Mouse (Mus musculus) stomach, embryonic 14.5 days (tissue): ENCODE measurements around the gene Trex1. TPM values are rescaled to one million over a fixed set of nuclear protein-coding genes. Genes with fewer than 3 reads are reported as not detected.

ENCODE experiments used
- ATAC-seq: fragments of 200-750 bp; cut with Nextera tagmentation; 2 replicates; pipeline ENCODE4 v1.8.0; 2017; ENCODE audit warnings: low read depth, moderate TSS enrichment; ENCODE audit not compliant: insufficient number of reproducible peaks, insufficient read depth, low FRiP score
- H3K27ac ChIP-seq: fragments of 300-500 bp; sonication (generic); 2 replicates; pipeline ENCODE4 v1.5.1; 2014; ENCODE audit warnings: mild to moderate bottlenecking, low read length, moderate library complexity, mixed read lengths
- H3K27me3 ChIP-seq: fragments of 300-500 bp; sonication (generic); 2 replicates; pipeline ENCODE4 v1.6.1; 2014; ENCODE audit warnings: low read length, control low read depth, mixed read lengths; ENCODE audit not compliant: control insufficient read depth, insufficient read depth
- H3K36me3 ChIP-seq: fragments of 300-500 bp; sonication (generic); 2 replicates; pipeline ENCODE4 v1.6.1; 2014; ENCODE audit warnings: mild to moderate bottlenecking, control low read depth, low read length, moderate library complexity, mixed read lengths; ENCODE audit not compliant: control insufficient read depth, insufficient read depth
- H3K4me1 ChIP-seq: fragments of 300-500 bp; sonication (generic); 2 replicates; pipeline ENCODE4 v1.6.1; 2014; ENCODE audit warnings: low read length, control low read depth, mixed read lengths; ENCODE audit not compliant: control insufficient read depth, insufficient read depth
- H3K4me2 ChIP-seq: fragments of 300-500 bp; sonication (generic); replicated peaks from 2 replicates; pipeline ENCODE4 v1.6.1; 2014; ENCODE audit warnings: low read depth, low read length, control low read depth
- H3K4me3 ChIP-seq: fragments of 300-500 bp; sonication (generic); 2 replicates; pipeline ENCODE4 v1.5.1; 2014; ENCODE audit warnings: low read depth, low read length, control low read depth
- H3K9ac ChIP-seq: fragments of 300-500 bp; sonication (generic); replicated peaks from 2 replicates; pipeline ENCODE4 v1.6.1; 2014; ENCODE audit warnings: low read depth, mild to moderate bottlenecking, control low read depth, low read length, moderate library complexity, mixed read lengths
- H3K9me3 ChIP-seq: fragments of 300-500 bp; sonication (generic); 2 replicates; pipeline ENCODE4 v1.6.1; 2016; ENCODE audit warnings: low read depth, low read length, control low read depth; ENCODE audit not compliant: control insufficient read depth
- WGBS: fragments of 180-500 bp; shearing (Covaris S2); extraction: QIAGEN DNeasy Blood & Tissue Kit; methylation state at CpG from one replicate; pipeline ENCODE4 v1.1.7; 2014; 5-methylcytosine and 5-hydroxymethylcytosine counted together
- polyA plus RNA-seq: library from polyadenylated mRNA; unstranded; fragments of >200 nt; fragmentation: Nextera tagmentation; extraction: Ambion mirVana; gene quantifications from 2 replicates; pipeline ENCODE4 v1.2.1, GENCODE M21; 2014

Trex1 gene
- polyA plus RNA-seq, 1 experiment from 2014 or later: 12.2 TPM

GRCm38 (mm10) chr9:109057543-109057942 lies 2.0 kb downstream of the Trex1 start:
- 94% methylated on average over 5 of the region's 5 CpGs for WGBS
- no peaks in the 10 kb centered on the region for H3K27me3 ChIP-seq
- H3K9ac ChIP-seq: no peak overlapping the region

GRCm38 (mm10) chr9:109056916-109057315 lies 2.6 kb downstream of the Trex1 start:
- Histone ChIP-seq H3K36me3 (peaks cover 23% of the 10 kb centered on the region), H3K9ac (no peak overlapping the region), H3K4me2 (no peak overlapping the region), H3K9me3 (no peaks in the 10 kb centered on the region), H3K4me1 (peaks cover 10% of the 10 kb centered on the region; the same call in 1 of the 2 replicates), H3K27ac (no peak overlapping the region), H3K27me3 (no peaks in the 10 kb centered on the region), H3K4me3 (no peak overlapping the region)
- WGBS: 83% methylated on average over 4 of the region's 4 CpGs
- no peak for ATAC-seq

More at GRCm38 (mm10) chr9:109057543-109057942, 2.0 kb downstream of the Trex1 start:
- H3K27ac ChIP-seq: no peak overlapping the region
- no peak for ATAC-seq
- no peaks in the 10 kb centered on the region for H3K9me3 ChIP-seq
- peaks cover 27% of the 10 kb centered on the region for H3K36me3 ChIP-seq
- H3K4me3 ChIP-seq: no peak overlapping the region
- H3K4me2 ChIP-seq: no peak overlapping the region
- peaks cover 10% of the 10 kb centered on the region; the same call in 1 of the 2 replicates for H3K4me1 ChIP-seq

- no peaks in the 10 kb centered on the region for H3K27me3 ChIP-seq
- no peak for ATAC-seq
- WGBS: 91% methylated on average over 17 of the region's 17 CpGs
- peaks cover 10% of the 10 kb centered on the region; the same call in 1 of the 2 replicates for H3K4me1 ChIP-seq
- H3K36me3 ChIP-seq: peaks cover 23% of the 10 kb centered on the region
- H3K4me2 ChIP-seq: no peak overlapping the region
- H3K4me3 ChIP-seq: no peak overlapping the region
- H3K9me3 ChIP-seq: no peaks in the 10 kb centered on the region
- H3K27ac ChIP-seq: no peak overlapping the region
- no peak overlapping the region for H3K9ac ChIP-seq
Measured at GRCm38 (mm10) chr9:109056081-109056690, 3.3 kb downstream of the Trex1 start.

DNA sequence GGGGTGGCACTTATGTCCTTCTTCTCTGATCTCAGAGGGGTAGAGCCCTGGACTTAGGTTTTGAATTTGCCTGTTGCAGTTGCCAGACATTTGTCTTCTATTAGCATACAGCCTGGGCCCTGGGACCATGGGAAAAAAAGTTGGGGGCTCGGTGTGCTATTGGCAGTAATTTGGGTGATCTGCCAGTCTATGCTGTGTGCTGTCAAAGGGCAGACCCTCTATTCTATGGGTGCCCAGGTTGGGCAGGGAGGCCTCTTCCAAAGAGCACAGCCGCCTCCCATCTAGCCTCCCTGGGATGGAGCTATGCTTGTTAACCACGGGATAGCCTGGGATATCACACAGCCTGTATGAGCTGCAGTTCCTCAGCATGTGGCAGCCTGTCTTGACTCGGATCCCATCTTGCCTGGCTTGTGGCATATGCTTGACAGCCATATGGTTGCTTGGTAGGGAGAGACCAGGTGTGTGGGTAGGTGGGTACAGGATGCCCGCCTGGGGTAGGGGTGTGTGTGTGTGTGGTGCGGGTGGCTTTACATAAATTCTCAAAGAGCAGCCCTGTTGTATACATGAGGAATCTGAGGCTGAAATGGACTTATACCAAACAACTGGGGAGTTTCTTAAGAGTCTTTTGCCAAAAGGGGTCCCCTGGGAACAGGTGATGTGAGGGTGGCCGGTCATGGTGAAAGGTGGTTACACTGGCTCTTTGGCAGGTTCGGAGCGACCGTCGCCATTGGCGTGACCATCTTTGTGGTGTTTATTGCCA lies 4.1 kb downstream of the Trex1 start:
- Histone ChIP-seq H3K4me1 (peaks cover 10% of the 10 kb centered on the region; the same call in 1 of the 2 replicates), H3K4me2 (peak overlapping the region; percentile 40), H3K27ac (peak overlapping the region; percentile 75; the same call in 1 of the 2 replicates), H3K9ac (no peak overlapping the region; the same call in 1 of the 2 replicates), H3K27me3 (no peaks in the 10 kb centered on the region), H3K36me3 (peaks cover 18% of the 10 kb centered on the region), H3K9me3 (no peaks in the 10 kb centered on the region), H3K4me3 (peak overlapping the region; percentile 22)
- no peak for ATAC-seq
- WGBS: 91% methylated on average over 12 of the region's 12 CpGs

DNA sequence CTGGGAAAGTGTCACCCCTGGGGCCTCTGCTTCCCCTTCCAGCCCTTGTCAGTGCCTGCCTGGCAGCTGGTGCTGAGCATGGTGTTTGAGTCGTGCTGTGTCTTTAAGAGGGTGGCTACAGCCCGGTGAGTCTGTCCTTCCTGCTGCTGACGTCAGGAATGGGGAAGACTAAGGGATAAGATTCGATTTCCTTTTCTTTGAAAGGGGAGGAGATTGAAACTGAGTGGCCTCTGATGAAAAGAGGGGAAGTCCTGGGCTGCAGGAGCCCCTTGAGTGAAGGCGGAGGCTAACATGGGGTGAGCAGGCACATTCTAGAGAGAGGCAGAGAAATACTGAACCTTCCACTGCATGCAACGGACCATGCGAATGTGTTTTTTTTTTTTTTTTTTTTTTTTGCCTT lies 4.8 kb downstream of the Trex1 start:
- Histone ChIP-seq H3K27ac (peak overlapping the region; percentile 75; the same call in 1 of the 2 replicates), H3K36me3 (peaks cover 17% of the 10 kb centered on the region), H3K27me3 (no peaks in the 10 kb centered on the region), H3K4me1 (peaks cover 10% of the 10 kb centered on the region; the same call in 1 of the 2 replicates), H3K4me2 (peak overlapping the region; percentile 40), H3K9ac (no peak overlapping the region; the same call in 1 of the 2 replicates), H3K4me3 (peak overlapping the region; percentile 22), H3K9me3 (no peaks in the 10 kb centered on the region)
- WGBS: 6% methylated on average over 7 of the region's 7 CpGs
- peak; percentile 83 for ATAC-seq

DNA sequence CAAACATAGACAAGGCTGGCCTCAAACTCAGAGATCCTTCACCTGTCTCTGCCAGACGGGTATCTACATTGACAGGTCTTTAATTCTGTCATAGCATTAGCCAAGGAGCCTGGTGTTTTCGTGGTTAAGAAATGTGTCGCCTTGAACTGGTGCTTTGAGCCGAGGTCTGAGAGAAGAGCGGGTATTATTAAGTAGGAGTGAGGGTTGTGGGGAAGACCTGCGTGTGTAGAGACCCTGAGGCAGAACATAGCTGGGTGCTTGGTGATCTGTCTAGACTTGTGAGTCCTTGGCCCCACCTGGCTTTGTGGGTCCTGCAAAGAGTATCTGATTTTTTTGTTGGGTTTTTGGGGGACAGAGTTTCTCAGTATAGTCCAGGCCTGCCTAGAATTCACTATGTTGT lies 5.7 kb downstream of the Trex1 start:
- 66% methylated on average over 6 of the region's 6 CpGs for WGBS
- H3K4me2 ChIP-seq: no peak overlapping the region
- peaks cover 8% of the 10 kb centered on the region; the same call in 1 of the 2 replicates for H3K4me1 ChIP-seq
- H3K9me3 ChIP-seq: no peaks in the 10 kb centered on the region
- ATAC-seq: no peak
- H3K4me3 ChIP-seq: no peak overlapping the region
- H3K9ac ChIP-seq: no peak overlapping the region
- peaks cover 17% of the 10 kb centered on the region for H3K36me3 ChIP-seq
- no peaks in the 10 kb centered on the region for H3K27me3 ChIP-seq
- H3K27ac ChIP-seq: no peak overlapping the region; the same call in 1 of the 2 replicates

- H3K4me1 ChIP-seq: peaks cover 7% of the 10 kb centered on the region; the same call in 1 of the 2 replicates
- no peak for ATAC-seq
- no peaks in the 10 kb centered on the region for H3K9me3 ChIP-seq
- 84% methylated on average over 3 of the region's 3 CpGs for WGBS
- H3K27me3 ChIP-seq: no peaks in the 10 kb centered on the region
- no peak overlapping the region for H3K4me2 ChIP-seq
- H3K27ac ChIP-seq: no peak overlapping the region
- no peak overlapping the region for H3K9ac ChIP-seq
- peaks cover 14% of the 10 kb centered on the region for H3K36me3 ChIP-seq
- no peak overlapping the region for H3K4me3 ChIP-seq
Measured at GRCm38 (mm10) chr9:109053366-109053765, 6.2 kb downstream of the Trex1 start.

GRCm38 (mm10) chr9:109052490-109053260 lies 6.9 kb downstream of the Trex1 start:
- WGBS: 91% methylated on average over 9 of the region's 9 CpGs
- H3K9me3 ChIP-seq: no peaks in the 10 kb centered on the region
- peaks cover 7% of the 10 kb centered on the region; the same call in 1 of the 2 replicates for H3K4me1 ChIP-seq
- no peak for ATAC-seq
- no peak overlapping the region for H3K9ac ChIP-seq
- peaks cover 7% of the 10 kb centered on the region for H3K36me3 ChIP-seq
- no peak overlapping the region for H3K4me2 ChIP-seq
- H3K27me3 ChIP-seq: no peaks in the 10 kb centered on the region
- no peak overlapping the region for H3K4me3 ChIP-seq
- no peak overlapping the region for H3K27ac ChIP-seq
